Mouse (Mus musculus): ENCODE measurements around the gene Fam20a. TPM values are rescaled to one million over a fixed set of nuclear protein-coding genes. Genes with fewer than 3 reads are reported as not detected.

Gene Fam20a
- total RNA-seq (2021) = 10 to 100 TPM; 14.7 to 17.8 TPM
- long read RNA-seq, experiment 1, transcript Fam20a-201 (11 exons, 2,541 nt) = major isoform, 18 of 23 reads
- long read RNA-seq, experiment 1, partial matches to known transcripts = 0 of 23 reads
- long read RNA-seq, experiment 1, other reads (novel, unspliced or antisense) = 5 of 23 reads
- long read RNA-seq, experiment 2, transcript Fam20a-201 (11 exons, 2,541 nt) = major isoform, 11 of 15 reads
- long read RNA-seq, experiment 2, partial matches to known transcripts = 1 of 15 reads
- long read RNA-seq, experiment 2, other reads (novel, unspliced or antisense) = 3 of 15 reads

DNA sequence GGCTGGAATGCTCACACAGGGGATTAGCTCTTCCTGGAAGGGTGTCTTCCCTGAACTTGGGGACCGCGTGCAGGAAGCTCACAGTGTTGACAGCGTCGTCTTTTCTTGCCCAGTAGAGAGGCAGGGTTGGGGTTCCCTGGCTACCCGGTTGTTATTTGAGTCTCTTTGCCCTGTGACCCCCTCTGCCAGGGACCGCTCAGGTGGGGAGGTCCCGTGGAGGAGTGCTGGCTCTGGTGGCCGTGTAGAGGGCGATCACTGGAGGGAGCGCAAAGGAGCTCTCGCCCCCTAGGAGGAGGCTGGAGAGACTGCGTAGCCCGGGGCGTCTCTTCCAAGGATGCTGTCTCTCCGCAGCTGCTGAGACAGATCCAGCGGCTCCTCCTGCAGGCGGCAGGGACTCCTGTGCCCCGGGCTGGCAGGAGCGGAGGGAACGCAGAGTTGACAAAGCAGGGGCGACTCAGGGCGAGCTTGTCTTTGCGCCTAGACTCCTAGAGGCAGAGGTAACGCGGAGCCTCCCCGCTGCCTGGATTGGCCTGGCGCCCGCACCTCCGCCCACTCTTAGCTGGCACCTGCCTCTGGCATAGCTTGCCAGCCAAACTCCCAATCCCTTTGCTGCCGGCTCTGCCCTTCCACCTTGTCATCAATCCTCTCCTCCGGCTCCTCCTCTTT lies at the start of gene Fam20a:
TSS of gene Fam20a (minus strand) at position 499 of the 666 bp plus-strand sequence.
- H3K4me3 ChIP-seq = peak within 1 kb of the TSS; percentile 66
- H3K27ac ChIP-seq = peak within 1 kb of the TSS; percentile 88
- peak; percentile 65 to 81 for DNase-seq (ENCODE audit: extremely low spot score in 1 of 2, low spot score in 2 of 2)
- TF ChIP-seq CTCF (IDR thresholded peaks at IDR 0.05) = peak; percentile 27
- intact Hi-C loops (cut with DNase I) = loop anchor here (1.0 to 2.0 kb wide), 2 partner anchors 51 to 138 kb away; no protein-coding TSS in a partner anchor

DNA sequence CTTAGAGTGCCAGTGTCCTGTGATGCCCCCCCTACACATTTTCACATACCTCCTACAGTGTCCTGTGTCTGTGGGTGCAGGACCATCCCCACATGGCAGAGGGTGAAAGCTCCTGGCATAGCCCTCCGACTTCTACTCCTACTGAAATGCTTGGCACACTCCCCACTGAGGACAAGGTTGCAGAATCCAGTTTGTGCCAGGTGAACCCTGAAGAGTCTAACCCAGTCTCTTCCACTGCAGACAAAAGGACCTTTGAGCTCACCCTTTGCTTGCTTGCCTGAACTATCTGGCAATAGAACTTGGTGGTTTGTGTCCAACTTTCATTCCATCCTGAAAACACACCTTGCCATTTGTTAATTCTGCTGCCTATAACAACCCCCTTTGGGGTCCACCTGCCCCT lies 49.3 kb upstream of the Fam20a start:
- intact Hi-C loops (cut with DNase I) = no loop called here

DNA sequence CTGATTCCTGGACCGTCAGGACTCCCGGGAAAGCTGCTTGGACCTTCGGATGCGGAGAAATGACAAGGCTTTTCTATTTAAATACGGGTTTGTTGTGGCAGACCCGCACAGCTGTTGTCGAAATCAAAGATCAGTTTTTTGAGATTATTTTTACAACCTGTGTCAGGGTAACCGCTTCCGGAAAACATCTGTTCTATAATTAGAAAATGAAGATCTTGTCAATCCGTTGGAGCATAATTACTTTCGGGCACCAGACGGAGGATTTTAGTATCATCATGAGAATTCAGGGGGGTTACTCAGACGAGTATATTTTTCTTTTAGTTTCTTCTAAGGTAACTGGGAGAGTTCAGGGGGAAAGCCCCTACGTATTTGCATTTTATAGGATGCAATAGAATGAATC lies 48.1 kb upstream of the Fam20a start:
- Histone ChIP-seq H3K27ac (no peak overlapping the region), H3K4me3 (no peak overlapping the region)
- TF ChIP-seq CTCF (IDR thresholded peaks at IDR 0.05) = no peak
- intact Hi-C loops (cut with DNase I) = no loop called here
- no peak for DNase-seq (ENCODE audit: extremely low spot score in 1 of 2, low spot score in 2 of 2)

More for the DNA sequence above, 49.3 kb upstream of the Fam20a start:
- DNase-seq (ENCODE audit: extremely low spot score in 1 of 2, low spot score in 2 of 2) = no peak
- Histone ChIP-seq H3K27ac (no peak overlapping the region), H3K4me3 (no peak overlapping the region)
- TF ChIP-seq CTCF (IDR thresholded peaks at IDR 0.05) = no peak

GRCm38 (mm10) chr11:109769091-109769490 lies 47.0 kb upstream of the Fam20a start:
- no peak for DNase-seq (ENCODE audit: extremely low spot score in 1 of 2, low spot score in 2 of 2)
- Histone ChIP-seq H3K27ac (no peak overlapping the region), H3K4me3 (no peak overlapping the region)
- intact Hi-C loops (cut with DNase I) = loop anchor here (2.0 kb wide), 1 partner anchor 92 kb away; no protein-coding TSS in a partner anchor
- no peak; the same call in 1 of the 2 replicates for TF ChIP-seq CTCF (IDR thresholded peaks at IDR 0.05)

DNA sequence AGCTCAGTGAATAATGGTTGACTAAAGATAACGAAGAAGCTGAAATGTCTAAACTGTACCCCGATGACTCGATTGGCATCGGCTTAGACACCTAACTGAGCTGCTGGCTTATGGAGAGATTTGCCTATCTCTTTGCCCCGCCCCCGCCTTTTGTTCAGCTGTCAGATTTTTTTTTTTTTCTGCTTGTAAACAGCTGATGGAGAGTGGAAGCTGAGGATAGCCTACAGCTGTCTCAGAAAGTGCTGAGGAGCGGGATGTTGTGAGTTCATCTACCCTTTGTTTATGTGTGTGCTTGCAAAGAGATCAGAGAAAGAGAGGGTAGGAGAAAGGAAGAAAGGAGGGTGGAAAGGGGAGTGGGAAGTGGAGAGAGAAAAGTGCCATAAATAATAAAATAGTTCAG lies 38.0 kb upstream of the Fam20a start:
- TF ChIP-seq CTCF (IDR thresholded peaks at IDR 0.05) = no peak
- intact Hi-C loops (cut with DNase I) = no loop called here
- DNase-seq (ENCODE audit: extremely low spot score in 1 of 2, low spot score in 2 of 2) = no peak

GRCm38 (mm10) chr11:109758616-109759215 lies 36.6 kb upstream of the Fam20a start:
- DNase-seq (ENCODE audit: extremely low spot score in 1 of 2, low spot score in 2 of 2) = no peak
- TF ChIP-seq CTCF (IDR thresholded peaks at IDR 0.05) = no peak
- Histone ChIP-seq H3K27ac (no peak overlapping the region), H3K4me3 (no peak overlapping the region)
- intact Hi-C loops (cut with DNase I) = no loop called here

More for the DNA sequence above, 38.0 kb upstream of the Fam20a start:
- H3K27ac ChIP-seq = no peak overlapping the region
- no peak overlapping the region for H3K4me3 ChIP-seq

GRCm38 (mm10) chr11:109754105-109754602 lies 32.1 kb upstream of the Fam20a start:
- intact Hi-C loops (cut with DNase I) = no loop called here
- DNase-seq (ENCODE audit: extremely low spot score in 1 of 2, low spot score in 2 of 2) = peak in 1 of 2 experiments; percentile 40
- Histone ChIP-seq H3K27ac (peak overlapping the region; percentile 38; the same call in 1 of the 2 replicates), H3K4me3 (no peak overlapping the region)
- no peak for TF ChIP-seq CTCF (IDR thresholded peaks at IDR 0.05)

DNA sequence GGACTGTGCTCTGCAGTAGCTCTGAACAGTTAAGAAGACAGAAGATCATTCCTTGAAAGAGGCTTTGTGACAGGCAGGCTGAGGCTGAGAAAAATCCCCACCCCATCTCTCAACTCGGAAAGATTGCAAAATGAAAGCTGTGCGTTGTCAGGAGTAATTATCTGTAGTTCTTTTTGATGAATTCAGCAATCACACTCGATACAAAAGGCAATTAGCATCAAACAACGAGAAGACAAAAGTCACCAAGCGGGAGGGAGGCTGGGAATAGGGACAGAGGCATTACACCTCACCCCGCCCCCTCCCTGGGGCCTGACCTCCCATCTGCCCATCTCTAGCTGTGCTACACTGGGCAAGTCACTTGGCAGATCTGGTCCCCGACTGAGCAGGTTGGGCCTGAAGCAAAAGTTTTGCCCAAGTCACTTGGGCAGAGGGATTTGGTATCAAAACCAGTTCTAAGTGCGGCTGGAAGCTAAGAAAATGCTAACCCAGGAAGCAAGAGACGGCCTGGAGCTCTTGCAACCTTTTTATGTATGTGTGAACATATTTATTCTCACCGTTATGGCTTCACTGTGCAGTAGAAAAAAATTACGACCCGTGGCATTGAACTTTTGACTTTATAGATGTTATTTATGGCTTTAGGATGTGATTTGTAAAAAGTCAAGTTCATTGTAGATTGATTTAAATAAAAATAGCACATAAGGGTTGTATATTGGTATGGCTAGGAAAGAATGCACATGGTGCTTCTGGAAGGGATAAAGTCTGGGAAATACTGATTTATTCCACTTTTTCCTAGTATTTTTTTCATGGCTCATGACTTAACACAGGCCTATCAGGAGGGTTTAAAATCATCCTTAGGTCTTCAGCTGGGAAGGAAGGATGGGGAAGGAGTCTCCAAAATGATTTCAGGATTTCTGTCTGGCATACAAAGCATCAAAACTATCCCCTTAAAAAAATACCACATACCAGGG lies 29.8 kb upstream of the Fam20a start:
- TF ChIP-seq CTCF (IDR thresholded peaks at IDR 0.05) = no peak
- Histone ChIP-seq H3K4me3 (no peak overlapping the region), H3K27ac (no peak overlapping the region)
- intact Hi-C loops (cut with DNase I) = no loop called here
- no peak for DNase-seq (ENCODE audit: extremely low spot score in 1 of 2, low spot score in 2 of 2)

- Histone ChIP-seq H3K27ac (no peak overlapping the region), H3K4me3 (no peak overlapping the region)
- intact Hi-C loops (cut with DNase I) = no loop called here
- DNase-seq (ENCODE audit: extremely low spot score in 1 of 2, low spot score in 2 of 2) = no peak
- TF ChIP-seq CTCF (IDR thresholded peaks at IDR 0.05) = no peak
Observed at GRCm38 (mm10) chr11:109745210-109745609, 23.1 kb upstream of the Fam20a start.

DNA sequence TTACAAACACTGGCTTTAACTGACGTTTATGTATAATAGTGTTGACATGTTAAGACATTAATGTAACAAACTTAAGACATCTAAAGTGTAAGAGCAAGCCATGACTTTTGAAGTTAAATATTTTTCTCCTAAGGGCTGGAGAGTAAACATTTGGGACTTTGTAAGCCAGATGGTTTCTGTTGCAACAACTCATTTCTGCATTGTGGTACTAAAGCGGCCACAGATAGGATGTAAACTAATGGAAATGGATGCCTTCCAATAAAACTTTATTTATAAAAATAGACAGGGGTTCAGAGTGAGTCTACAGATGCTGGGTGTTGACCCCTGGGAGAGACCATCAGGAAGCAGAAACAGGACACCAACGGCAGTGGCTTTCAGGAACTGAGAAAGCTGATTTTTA lies 15.9 kb upstream of the Fam20a start:
- no peak overlapping the region for H3K4me3 ChIP-seq
- intact Hi-C loops (cut with DNase I) = no loop called here
- no peak for DNase-seq (ENCODE audit: extremely low spot score in 1 of 2, low spot score in 2 of 2)
- TF ChIP-seq CTCF (IDR thresholded peaks at IDR 0.05) = no peak
- no peak overlapping the region for H3K27ac ChIP-seq

- H3K27ac ChIP-seq = no peak overlapping the region
- intact Hi-C loops (cut with DNase I) = no loop called here
- no peak for TF ChIP-seq CTCF (IDR thresholded peaks at IDR 0.05)
- DNase-seq (ENCODE audit: extremely low spot score in 1 of 2, low spot score in 2 of 2) = no peak
- no peak overlapping the region for H3K4me3 ChIP-seq
Observed at GRCm38 (mm10) chr11:109736406-109736805, 14.3 kb upstream of the Fam20a start.

Data from left cerebral cortex, adult 2 months (tissue).